ENCODE assay signal across 28 mouse cellular contexts in the genomic region with DNA sequence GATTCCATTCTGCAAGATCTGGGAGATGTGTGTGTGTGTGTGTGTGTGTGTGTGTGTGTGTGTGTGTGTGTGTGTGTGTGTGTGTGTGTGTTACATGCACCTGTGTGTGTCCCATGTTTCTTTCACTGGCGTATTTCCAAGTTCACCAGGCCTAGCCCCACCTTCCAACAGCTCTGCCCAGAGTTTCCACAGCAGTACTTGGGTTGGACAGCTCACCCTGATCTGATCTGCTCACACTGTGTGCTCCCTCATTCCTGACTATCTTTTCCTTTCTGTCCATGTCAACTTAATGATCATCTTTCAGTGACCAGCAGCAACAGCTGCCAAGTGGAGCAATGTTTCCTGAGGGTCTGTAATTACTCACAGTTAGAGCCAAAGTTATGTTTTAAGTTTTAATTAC.
"Had no signal": no experiment of that assay in that cellular context is flagged by ENCODE, and none has a peak within 500 bp of the region (broad histone marks: within the 10 kb centered on the region; RNA-seq: fewer than 3 reads in every experiment).

No protein-coding gene starts in this region.

- H3K36me3 ChIP-seq: embryonic facial prominence, embryonic 10.5 days; embryonic facial prominence, embryonic 12.5 days; embryonic facial prominence, embryonic 13.5 days; embryonic facial prominence, embryonic 15.5 days; forebrain, embryonic 10.5 days; forebrain, embryonic 12.5 days; forebrain, embryonic 15.5 days had no signal

- H3K27me3 ChIP-seq: embryonic facial prominence, embryonic 12.5 days; embryonic facial prominence, embryonic 13.5 days; embryonic facial prominence, embryonic 15.5 days; forebrain, embryonic 12.5 days; forebrain, embryonic 13.5 days; forebrain, embryonic 15.5 days had no signal

- H3K4me3 ChIP-seq: embryonic facial prominence, embryonic 10.5 days; embryonic facial prominence, embryonic 12.5 days; embryonic facial prominence, embryonic 13.5 days; embryonic facial prominence, embryonic 15.5 days; erythroblast, embryonic 14.5 days; forebrain, embryonic 10.5 days; forebrain, embryonic 12.5 days; forebrain, embryonic 13.5 days; forebrain, embryonic 15.5 days; gastrocnemius, adult 2 months; heart, adult 2 months had no signal

- ATAC-seq: forebrain, embryonic 13.5 days; forebrain, embryonic 14.5 days; forebrain, embryonic 15.5 days; forebrain, embryonic 16.5 days; forebrain, postnatal 0 days had no signal

- H3K27ac ChIP-seq: embryonic facial prominence, embryonic 10.5 days; embryonic facial prominence, embryonic 12.5 days; embryonic facial prominence, embryonic 13.5 days; embryonic facial prominence, embryonic 15.5 days; forebrain, embryonic 10.5 days; forebrain, embryonic 12.5 days; forebrain, embryonic 13.5 days; forebrain, embryonic 15.5 days; gastrocnemius, adult 2 months; heart, adult 2 months had no signal

- H3K4me2 ChIP-seq: embryonic facial prominence, embryonic 12.5 days; embryonic facial prominence, embryonic 13.5 days; embryonic facial prominence, embryonic 15.5 days; forebrain, embryonic 12.5 days; forebrain, embryonic 13.5 days; forebrain, embryonic 15.5 days had no signal

- H3K4me1 ChIP-seq: embryonic facial prominence, embryonic 12.5 days; embryonic facial prominence, embryonic 15.5 days; forebrain, embryonic 10.5 days; forebrain, embryonic 12.5 days; forebrain, embryonic 13.5 days; forebrain, embryonic 15.5 days had no signal

- DNase-seq: cerebellum, adult 2 months; cerebellum, adult 8-10 months; cerebellum, adult 9-10 months; cerebellum, adult 9-11 months; cerebellum, postnatal 10 days; cerebellum, postnatal 14 days; cerebellum, postnatal 25 days; cerebellum, postnatal 36 days; embryo, embryonic 11 days; forebrain, postnatal 0 days; gastrocnemius, adult 2 months; gastrocnemius, postnatal 10 days; gastrocnemius, postnatal 14 days; gastrocnemius, postnatal 25 days; gastrocnemius, postnatal 36 days; heart, adult 18-20 months; heart, adult 2 months had no signal

- H3K9me3 ChIP-seq: embryonic facial prominence, embryonic 10.5 days; embryonic facial prominence, embryonic 12.5 days; embryonic facial prominence, embryonic 13.5 days; embryonic facial prominence, embryonic 15.5 days; forebrain, embryonic 10.5 days; forebrain, embryonic 12.5 days; forebrain, embryonic 13.5 days; forebrain, embryonic 15.5 days had no signal

- H3K9ac ChIP-seq: embryonic facial prominence, embryonic 12.5 days; embryonic facial prominence, embryonic 13.5 days; embryonic facial prominence, embryonic 15.5 days; forebrain, embryonic 12.5 days; forebrain, embryonic 13.5 days; forebrain, embryonic 15.5 days; forebrain, postnatal 0 days had no signal
